In the genomic region with DNA sequence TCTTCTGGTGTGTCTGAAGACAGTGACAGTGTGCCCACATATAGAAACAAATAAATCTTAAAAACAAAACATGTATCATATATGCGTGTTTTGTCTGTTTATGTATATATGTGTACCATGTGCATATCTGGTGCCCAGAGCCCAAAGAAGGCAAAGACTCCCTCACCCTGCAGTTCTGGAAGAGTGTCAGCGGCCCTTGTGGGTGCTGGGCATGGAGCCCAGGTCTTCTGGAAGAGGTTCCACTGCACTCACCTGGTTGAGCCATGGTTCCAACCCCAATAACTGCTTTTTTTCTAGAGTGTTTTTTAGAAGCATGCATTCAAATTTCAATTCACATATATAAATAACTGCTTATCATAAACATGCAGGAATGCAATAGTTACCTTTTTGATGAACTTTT, we compare ENCODE assay signal across 12 mouse cellular contexts.
"Had no signal": no experiment of that assay in that cellular context is flagged by ENCODE, and none has a peak within 500 bp of the region (broad histone marks: within the 10 kb centered on the region; RNA-seq: fewer than 3 reads in every experiment).

No protein-coding gene starts in this region.

- H3K9me3 ChIP-seq: liver, embryonic 15.5 days; megakaryocyte, embryonic 14.5 days; midbrain, embryonic 12.5 days had no signal

- H3K27me3 ChIP-seq: liver, embryonic 15.5 days; megakaryocyte, embryonic 14.5 days; midbrain, embryonic 12.5 days had no signal

- DNase-seq: kidney, postnatal 4 days; left cerebral cortex, postnatal 4 days; lung, adult 2 months; lung, postnatal 4 days; right cerebral cortex, adult 18-20 months; right cerebral cortex, postnatal 25 days had no signal

- H3K4me3 ChIP-seq: layer of hippocampus, adult 2 months; liver, embryonic 15.5 days; megakaryocyte, embryonic 14.5 days; midbrain, embryonic 12.5 days had no signal

- H3K27ac ChIP-seq: kidney, postnatal 0 days; layer of hippocampus, adult 2 months; liver, embryonic 15.5 days; midbrain, embryonic 12.5 days; stomach, postnatal 0 days had no signal
